ENCODE assay signal across 9 mouse cellular contexts in genomic region chr3:141811348-141811747, GRCm38 (mm10).
DNase-seq lines count a peak whose midpoint lies in the region; ATAC-seq lines count a peak whose summit lies in the region.
"Had no signal": no experiment of that assay in that cellular context is flagged by ENCODE, and none has a peak within 500 bp of the region (broad histone marks: within the 10 kb centered on the region; RNA-seq: fewer than 3 reads in every experiment).

No protein-coding gene starts in this region.

- WGBS in midbrain, embryonic 10.5 days: 18% methylated on average over 2 of the region's 2 CpGs
- WGBS in midbrain, embryonic 13.5 days: 14% methylated on average over 2 of the region's 2 CpGs
- 20% methylated on average over 2 of the region's 2 CpGs for WGBS in kidney, embryonic 16.5 days

- H3K4me3 ChIP-seq in midbrain, embryonic 10.5 days: no peak overlapping the region
- no peak overlapping the region for H3K4me3 ChIP-seq in midbrain, embryonic 13.5 days (replicated peaks)
- no peak overlapping the region for H3K4me3 ChIP-seq in kidney, embryonic 16.5 days (ENCODE audit: low read length)
- H3K4me3 ChIP-seq: embryonic facial prominence, embryonic 15.5 days had no signal

- H3K27me3 ChIP-seq in midbrain, embryonic 10.5 days (ENCODE audit: low read depth, poor library complexity, severe bottlenecking): no peaks in the 10 kb centered on the region
- H3K27me3 ChIP-seq in midbrain, embryonic 13.5 days: no peaks in the 10 kb centered on the region
- no peaks in the 10 kb centered on the region for H3K27me3 ChIP-seq in kidney, embryonic 16.5 days (ENCODE audit: insufficient read depth, low read length)
- H3K27me3 ChIP-seq: embryonic facial prominence, embryonic 15.5 days had no signal

- intact Hi-C loops in left cerebral cortex, postnatal 36 days (cut with DNase I): no loop called here

- H3K9me3 ChIP-seq in midbrain, embryonic 10.5 days (replicated peaks): no peaks in the 10 kb centered on the region
- no peaks in the 10 kb centered on the region for H3K9me3 ChIP-seq in midbrain, embryonic 13.5 days
- H3K9me3 ChIP-seq in kidney, embryonic 16.5 days (ENCODE audit: low read length): no peaks in the 10 kb centered on the region
- H3K9me3 ChIP-seq: embryonic facial prominence, embryonic 15.5 days had no signal

- ATAC-seq in midbrain, embryonic 13.5 days: no peak
- peak; percentile 65; the same call in 1 of the 2 replicates for ATAC-seq in kidney, embryonic 16.5 days (ENCODE audit: low FRiP score, low TSS enrichment)

- H3K27ac ChIP-seq in midbrain, embryonic 10.5 days (replicated peaks): no peak overlapping the region; the same call in 1 of the 2 replicates
- H3K27ac ChIP-seq in midbrain, embryonic 13.5 days: no peak overlapping the region; the same call in 1 of the 2 replicates
- H3K27ac ChIP-seq in kidney, embryonic 16.5 days (ENCODE audit: low read length): no peak overlapping the region
- H3K27ac ChIP-seq: embryonic facial prominence, embryonic 15.5 days had no signal

- H3K36me3 ChIP-seq in midbrain, embryonic 10.5 days: no peaks in the 10 kb centered on the region
- no peaks in the 10 kb centered on the region for H3K36me3 ChIP-seq in midbrain, embryonic 13.5 days
- H3K36me3 ChIP-seq in kidney, embryonic 16.5 days (ENCODE audit: insufficient read depth, low read length): no peaks in the 10 kb centered on the region
- H3K36me3 ChIP-seq: embryonic facial prominence, embryonic 15.5 days had no signal

- peak; percentile 33 for DNase-seq in midbrain, embryonic 10.5 days (ENCODE audit: low spot score)
- DNase-seq in c-Kit-positive CD71-negative TER-119-negative erythroid progenitor cells, embryonic 14.5 days (ENCODE audit: low read depth): peak; percentile 31
- DNase-seq in ovary, adult 18-20 months (ENCODE audit: low spot score): peak; percentile 23
- DNase-seq in spleen, postnatal 4 days (ENCODE audit: low spot score in 2 of 2): no peak
- no peak for DNase-seq in frontal cortex, postnatal 25 days (ENCODE audit: low spot score in 2 of 2)
- no peak for DNase-seq in left cerebral cortex, postnatal 36 days (ENCODE audit: low spot score in 2 of 2)

- H3K9ac ChIP-seq in midbrain, embryonic 13.5 days (replicated peaks): no peak overlapping the region
- H3K9ac ChIP-seq in kidney, embryonic 16.5 days (replicated peaks; ENCODE audit: low read length): no peak overlapping the region
- H3K9ac ChIP-seq: embryonic facial prominence, embryonic 15.5 days had no signal

- H3K4me1 ChIP-seq in midbrain, embryonic 10.5 days: peaks cover 18% of the 10 kb centered on the region
- H3K4me1 ChIP-seq in midbrain, embryonic 13.5 days (replicated peaks): peaks cover 13% of the 10 kb centered on the region
- H3K4me1 ChIP-seq in kidney, embryonic 16.5 days (ENCODE audit: insufficient read depth, low read length): no peaks in the 10 kb centered on the region
- H3K4me1 ChIP-seq: embryonic facial prominence, embryonic 15.5 days had no signal

- no peak overlapping the region for H3K4me2 ChIP-seq in midbrain, embryonic 13.5 days (replicated peaks)
- H3K4me2 ChIP-seq in kidney, embryonic 16.5 days (replicated peaks; ENCODE audit: low read depth, low read length): no peak overlapping the region
- H3K4me2 ChIP-seq: embryonic facial prominence, embryonic 15.5 days had no signal

Comparison
In these comparisons a context has a peak if more than half of its experiments do, and no peak if none do; other contexts are left out.
1. DNase-seq: peak in midbrain, embryonic 10.5 days (single experiment), c-Kit-positive CD71-negative TER-119-negative erythroid progenitor cells, embryonic 14.5 days (single experiment) and ovary, adult 18-20 months (single experiment); none in spleen, postnatal 4 days (0 of 2), frontal cortex, postnatal 25 days (0 of 2) and left cerebral cortex, postnatal 36 days (0 of 2).